Comparison of ENCODE assay signal across 12 mouse cellular contexts in the genomic region with DNA sequence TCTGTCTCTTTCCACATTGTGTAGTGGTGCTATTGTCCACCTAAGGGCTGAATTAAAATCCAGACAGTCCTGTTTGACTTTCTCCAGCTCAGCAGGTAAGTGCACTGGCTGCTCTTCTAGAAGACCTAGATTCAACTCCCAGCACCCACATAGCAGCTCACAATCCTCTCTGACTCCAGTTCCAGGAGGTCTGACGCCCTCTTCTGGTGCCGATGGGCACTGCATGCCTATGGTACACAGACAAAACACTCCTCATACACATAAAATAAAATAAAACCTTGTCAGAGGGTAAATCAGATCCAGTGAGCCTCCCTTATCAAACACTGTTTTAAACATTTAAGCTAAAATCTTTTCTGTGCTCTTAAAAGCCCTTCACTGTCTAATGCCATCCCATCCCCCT. TPM values are rescaled to one million over a fixed set of nuclear protein-coding genes. Genes with fewer than 3 reads are reported as not detected.
DNase-seq lines count a peak whose midpoint lies in the region; ATAC-seq and TF ChIP-seq lines count a peak whose summit lies in the region.
"Had no signal": no experiment of that assay in that cellular context is flagged by ENCODE, and none has a peak within 500 bp of the region (broad histone marks: within the 10 kb centered on the region; RNA-seq: fewer than 3 reads in every experiment).

No protein-coding gene starts in this region.

- H3K27ac ChIP-seq in heart, adult 2 months: no peak overlapping the region
- no peak overlapping the region for H3K27ac ChIP-seq in heart, embryonic 12.5 days (ENCODE audit: poor library complexity, severe bottlenecking)
- no peak overlapping the region for H3K27ac ChIP-seq in layer of hippocampus, adult 2 months
- H3K27ac ChIP-seq: midbrain, embryonic 10.5 days had no signal

- intact Hi-C loops in heart, adult 2 months (cut with DNase I): no loop called here

- WGBS in heart, adult 2 months: 65% methylated on average over 2 of the region's 2 CpGs
- WGBS in heart, embryonic 12.5 days: 56% methylated on average over 2 of the region's 2 CpGs

- in situ Hi-C loops in Patski (cut with MboI; ENCODE audit: low pct_unique_long_range_greater_than_20kb): no loop called here

- CTCF ChIA-PET in Patski (lab: Charles Lee): interaction anchor here (0.7 to 1.5 kb wide), 2 partner anchors 11 to 13 kb away, joined by 3 read pairs; no protein-coding TSS in a partner anchor

- DNase-seq in heart, adult 2 months: no peak
- DNase-seq in layer of hippocampus, adult 2 months (ENCODE audit: low spot score in 2 of 2): no peak
- DNase-seq in layer of hippocampus, adult 9-10 months (ENCODE audit: low spot score): no peak
- peak; percentile 16 for DNase-seq in A20 (ENCODE audit: low read depth, low spot score)
- DNase-seq in Patski (ENCODE audit: low read depth, low spot score): no peak
- DNase-seq in spleen, postnatal 4 days (ENCODE audit: low spot score in 2 of 2): no peak
- DNase-seq: thymus, postnatal 25 days had no signal

- no peak for TF ChIP-seq EP300 in heart, adult 2 months (IDR thresholded peaks at IDR 0.05; ENCODE audit: insufficient read depth, low read depth, low read length)

- H3K27me3 ChIP-seq in heart, adult 2 months (ENCODE audit: control insufficient read depth, insufficient read depth, low read length): no peaks in the 10 kb centered on the region
- H3K27me3 ChIP-seq in heart, embryonic 12.5 days (replicated peaks): no peaks in the 10 kb centered on the region
- H3K27me3 ChIP-seq in Patski: no peaks in the 10 kb centered on the region

- peak; percentile 44 for TF ChIP-seq CTCF in heart, adult 2 months (IDR thresholded peaks at IDR 0.05)
- peak; percentile 60 for TF ChIP-seq CTCF in layer of hippocampus, adult 2 months (conservative IDR thresholded peaks at IDR 0.05)
- peak; percentile 61 for TF ChIP-seq CTCF in Patski (IDR thresholded peaks at IDR 0.05)

- H3K4me1 ChIP-seq in heart, adult 2 months (ENCODE audit: control insufficient read depth, insufficient read depth, low read length): no peaks in the 10 kb centered on the region
- H3K4me1 ChIP-seq in heart, embryonic 12.5 days (replicated peaks): peaks cover 14% of the 10 kb centered on the region

- no peak overlapping the region for H3K4me3 ChIP-seq in heart, adult 2 months
- no peak overlapping the region for H3K4me3 ChIP-seq in heart, embryonic 12.5 days
- no peak overlapping the region for H3K4me3 ChIP-seq in layer of hippocampus, adult 2 months
- H3K4me3 ChIP-seq: midbrain, embryonic 10.5 days had no signal

- H3K9me3 ChIP-seq in heart, embryonic 12.5 days (replicated peaks): no peaks in the 10 kb centered on the region
- H3K9me3 ChIP-seq: midbrain, embryonic 10.5 days had no signal

- no peaks in the 10 kb centered on the region for H3K79me2 ChIP-seq in heart, adult 2 months (replicated peaks; ENCODE audit: control insufficient read depth, insufficient read depth, low read length)

- no peak for ATAC-seq in heart, embryonic 12.5 days (ENCODE audit: insufficient number of reproducible peaks, low FRiP score)
- no peak for ATAC-seq in Patski
- ATAC-seq in megakaryocyte-erythroid progenitor cell, adult 5-6 weeks (replicated peaks; ENCODE audit: low FRiP score, low TSS enrichment, poor library complexity, severe bottlenecking): no peak

- H3K4me2 ChIP-seq in heart, embryonic 12.5 days: no peak overlapping the region

- H3K9ac ChIP-seq in heart, adult 2 months (ENCODE audit: low read depth, low read length): no peak overlapping the region
- no peak overlapping the region for H3K9ac ChIP-seq in heart, embryonic 12.5 days

- no peaks in the 10 kb centered on the region for H3K36me3 ChIP-seq in heart, adult 2 months (ENCODE audit: control insufficient read depth, insufficient read depth, low read length)
- H3K36me3 ChIP-seq in heart, embryonic 12.5 days: no peaks in the 10 kb centered on the region
- H3K36me3 ChIP-seq: midbrain, embryonic 10.5 days had no signal

- no peak for TF ChIP-seq POLR2A in heart, adult 2 months (IDR thresholded peaks at IDR 0.05; ENCODE audit: insufficient read depth, low read depth, low read length)

- POLR2A ChIA-PET in Patski (lab: Charles Lee): no interaction called here

RNA-seq across cellular contexts. Expression of a gene that starts 0.6 kb away (rescaled TPM):
- 1 to 10 TPM; 9.3 to 9.4 TPM for total RNA-seq in heart, adult 2 months (2021)
- 14.5 and 17.0 TPM in 2 replicates for polyA plus RNA-seq in heart, adult 2 months (2012; rRNA removed)
- 15.7 and 17.5 TPM in 2 replicates for polyA plus RNA-seq in heart, embryonic 12.5 days (2016; fragmentation: Nextera tagmentation; extraction: Ambion mirVana)
- total RNA-seq in layer of hippocampus, adult 2 months (2021): 1 to 10 TPM; 6.0 to 7.4 TPM
- polyA plus RNA-seq in Patski (2021): 0.10 TPM
- not detected in 2 replicates for total RNA-seq in megakaryocyte-erythroid progenitor cell, adult 5-6 weeks (2014; fragmentation: Nextera tagmentation)
- not detected in 2 replicates for total RNA-seq in megakaryocyte-erythroid progenitor cell, adult 5-6 weeks (2017)
- total RNA-seq: common myeloid progenitor, adult 5-6 weeks; hematopoietic stem cell, adult 5-6 weeks had no signal

RNA-seq across cellular contexts. Expression of a gene that starts 42.4 kb away (rescaled TPM):
- 10 to 100 TPM; 29.9 to 31.0 TPM for total RNA-seq in heart, adult 2 months (2021)
- 33.5 and 35.9 TPM in 2 replicates for polyA plus RNA-seq in heart, adult 2 months (2012; rRNA removed)
- 37.8 and 40.4 TPM in 2 replicates for polyA plus RNA-seq in heart, embryonic 12.5 days (2016; fragmentation: Nextera tagmentation; extraction: Ambion mirVana)
- 10 to 100 TPM; 17.2 to 22.0 TPM for total RNA-seq in layer of hippocampus, adult 2 months (2021)
- polyA plus RNA-seq in Patski (2021): 90.2 TPM
- total RNA-seq in megakaryocyte-erythroid progenitor cell, adult 5-6 weeks (2014; fragmentation: Nextera tagmentation): 2.0 and 3.9 TPM in 2 replicates
- total RNA-seq in megakaryocyte-erythroid progenitor cell, adult 5-6 weeks (2017): 58.5 and 61.6 TPM in 2 replicates

Comparison
In these comparisons a context has a peak if more than half of its experiments do, and no peak if none do; other contexts are left out.
1. RNA of a gene that starts 0.6 kb away (total RNA-seq): 9.3 to 9.4 TPM in heart, adult 2 months and 6.0 to 7.4 TPM in layer of hippocampus, adult 2 months; not detected in megakaryocyte-erythroid progenitor cell, adult 5-6 weeks; every median in the first group is over 4 times any median in the second.
2. Peak in every context shown above with its lines, with median percentiles within 50 percentile points of each other: CTCF ChIP-seq.